Mouse (Mus musculus) G1E (cell line): ENCODE measurements around the gene Myo1d. TPM values are rescaled to one million over a fixed set of nuclear protein-coding genes. Genes with fewer than 3 reads are reported as not detected.

Source experiments
- ATAC-seq: 2 replicates; pipeline ENCODE4 v1.8.0; 2016; ENCODE audit warnings: mild to moderate bottlenecking; ENCODE audit not compliant: insufficient number of reproducible peaks, poor library complexity, low FRiP score, severe bottlenecking; ENCODE audit errors: extremely low read depth
- DNase-seq: peaks from one replicate; pipeline ENCODE4 v3.0.0; 2012; ENCODE audit warnings: low spot score
- H3K27me3 ChIP-seq: 2 replicates; pipeline ENCODE4 v1.6.1; 2012; ENCODE audit warnings: mild to moderate bottlenecking, low read length, inconsistent platforms; ENCODE audit not compliant: insufficient read depth
- H3K36me3 ChIP-seq: replicated peaks from 2 replicates; pipeline ENCODE3; 2012; ENCODE audit warnings: mild to moderate bottlenecking, inconsistent platforms
- H3K4me1 ChIP-seq: 2 replicates; pipeline ENCODE4 v1.6.1; 2012; ENCODE audit warnings: low read depth, low read length, inconsistent platforms, mixed read lengths; ENCODE audit not compliant: insufficient read depth
- H3K4me3 ChIP-seq: 2 replicates; pipeline ENCODE4 v1.5.1; 2012; ENCODE audit warnings: low read depth, mild to moderate bottlenecking, inconsistent platforms, low read length, moderate library complexity, mixed read lengths
- H3K9me3 ChIP-seq: replicated peaks from 2 replicates; pipeline ENCODE4 v1.6.1; 2012; ENCODE audit warnings: inconsistent platforms
- CTCF ChIP-seq: IDR thresholded peaks from 2 replicates; pipeline ENCODE4 v1.5.1; 2012; ENCODE audit warnings: low read depth, low read length, inconsistent platforms, mixed read lengths
- GATA1 ChIP-seq: IDR thresholded peaks from 2 replicates; pipeline ENCODE4 v1.6.1; 2012; ENCODE audit warnings: borderline replicate concordance, low read length, inconsistent platforms, mixed read lengths
- GATA2 ChIP-seq: IDR thresholded peaks from 2 replicates; pipeline ENCODE4 v1.6.1; 2012; ENCODE audit warnings: low read depth, low read length, inconsistent platforms, borderline replicate concordance
- POLR2AphosphoS5 ChIP-seq: IDR thresholded peaks from 2 replicates; pipeline ENCODE4 v1.6.1; 2012; ENCODE audit warnings: low read depth, low read length, inconsistent platforms; ENCODE audit not compliant: insufficient replicate concordance
- TAL1 ChIP-seq: conservative IDR thresholded peaks from 2 replicates; pipeline ENCODE4 v1.6.1; 2012; ENCODE audit warnings: low read depth, low read length, inconsistent platforms, mixed read lengths
- polyA plus RNA-seq: library from polyadenylated mRNA; stranded (reverse); fragments of >175 nt; gene quantifications from 2 replicates; pipeline ENCODE4 v1.2.3, GENCODE M21; 2012
- total RNA-seq, 2 experiments: library from RNA; stranded (forward) in 1 of 2; stranded (reverse) in 1 of 2; fragments of 200-1000 nt in 1 of 2; fragments of >200 nt in 1 of 2; fragmentation: Nextera tagmentation in 1 of 2; gene quantifications; 2 replicates each; pipeline ENCODE4 v1.2.3; 2014 to 2017

The Myo1d gene
- total and polyA plus RNA-seq, 3 experiments: not detected

- H3K9me3 ChIP-seq: no peaks in the 10 kb centered on the region
- DNase-seq: no peak
- no peaks in the 10 kb centered on the region for H3K4me1 ChIP-seq
- no peak overlapping the region for H3K4me3 ChIP-seq
- no peak for ATAC-seq
- TF ChIP-seq GATA1 (no peak), TAL1 (no peak), CTCF (no peak), POLR2AphosphoS5 (no peak), GATA2 (no peak)
- peaks cover 22% of the 10 kb centered on the region; the same call in 1 of the 2 replicates for H3K27me3 ChIP-seq
- no peaks in the 10 kb centered on the region for H3K36me3 ChIP-seq
Measured at GRCm38 (mm10) chr11:80494852-80495251, 285.0 kb downstream of the Myo1d start.

GRCm38 (mm10) chr11:80493186-80493585, 286.6 kb downstream of the Myo1d start:
- H3K36me3 ChIP-seq: no peaks in the 10 kb centered on the region
- no peaks in the 10 kb centered on the region for H3K9me3 ChIP-seq
- H3K27me3 ChIP-seq: peaks cover 30% of the 10 kb centered on the region; the same call in 1 of the 2 replicates
- no peaks in the 10 kb centered on the region; the same call in 1 of the 2 replicates for H3K4me1 ChIP-seq
- DNase-seq (no peak), ATAC-seq (no peak)
- TF ChIP-seq TAL1 (no peak), GATA2 (no peak), GATA1 (no peak), POLR2AphosphoS5 (no peak), CTCF (no peak)
- no peak overlapping the region for H3K4me3 ChIP-seq

DNA sequence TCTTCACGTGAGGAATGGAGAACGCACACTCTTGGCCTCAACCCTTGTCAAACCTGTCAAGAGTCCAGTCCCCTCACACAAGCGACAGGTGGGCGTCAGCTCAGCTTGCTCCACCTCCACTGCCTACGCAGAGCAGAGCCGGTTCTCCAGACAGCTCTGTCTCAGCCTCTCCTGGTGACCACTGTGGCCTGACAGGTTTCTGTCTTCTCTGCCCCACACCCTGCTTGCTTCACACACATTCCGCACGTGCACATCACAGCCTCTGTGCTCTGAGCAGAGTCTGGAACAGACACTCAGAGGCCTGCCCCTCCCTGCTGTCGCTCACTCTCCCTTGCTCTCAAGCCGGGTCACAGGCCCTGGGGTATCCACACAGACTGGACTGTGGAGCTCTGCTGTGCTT, 289.0 kb downstream of the Myo1d start:
- Histone ChIP-seq H3K36me3 (no peaks in the 10 kb centered on the region), H3K4me3 (no peak overlapping the region), H3K4me1 (no peaks in the 10 kb centered on the region; the same call in none of the 2 replicates), H3K27me3 (peaks cover 43% of the 10 kb centered on the region), H3K9me3 (no peaks in the 10 kb centered on the region)
- no peak for ATAC-seq
- no peak for TF ChIP-seq GATA1
- no peak for TF ChIP-seq CTCF
- TF ChIP-seq GATA2: no peak
- no peak for TF ChIP-seq POLR2AphosphoS5
- no peak for TF ChIP-seq TAL1
- DNase-seq: no peak

DNA sequence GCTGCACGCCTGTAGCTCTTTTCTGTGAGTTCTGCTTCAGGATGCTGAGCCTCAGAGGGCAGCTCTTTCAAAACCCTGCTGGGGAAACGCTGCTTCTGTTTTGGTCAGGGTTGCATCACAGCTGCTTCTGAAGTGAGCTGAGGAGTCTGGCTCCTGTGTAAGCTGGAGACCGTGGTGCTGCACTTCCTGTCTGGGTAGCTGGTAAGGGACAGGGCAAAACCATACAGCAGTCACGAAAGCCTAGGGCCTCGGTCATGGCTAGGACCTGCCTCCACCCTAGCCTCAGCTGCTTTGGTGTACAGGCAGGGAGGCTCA, 290.0 kb downstream of the Myo1d start:
- H3K9me3 ChIP-seq: no peaks in the 10 kb centered on the region
- no peaks in the 10 kb centered on the region for H3K36me3 ChIP-seq
- ATAC-seq (no peak), DNase-seq (no peak)
- no peak overlapping the region for H3K4me3 ChIP-seq
- no peak for TF ChIP-seq POLR2AphosphoS5
- TF ChIP-seq TAL1: no peak
- no peak for TF ChIP-seq CTCF
- TF ChIP-seq GATA1: no peak
- TF ChIP-seq GATA2: no peak
- H3K27me3 ChIP-seq: peaks cover 47% of the 10 kb centered on the region
- no peaks in the 10 kb centered on the region; the same call in none of the 2 replicates for H3K4me1 ChIP-seq

DNA sequence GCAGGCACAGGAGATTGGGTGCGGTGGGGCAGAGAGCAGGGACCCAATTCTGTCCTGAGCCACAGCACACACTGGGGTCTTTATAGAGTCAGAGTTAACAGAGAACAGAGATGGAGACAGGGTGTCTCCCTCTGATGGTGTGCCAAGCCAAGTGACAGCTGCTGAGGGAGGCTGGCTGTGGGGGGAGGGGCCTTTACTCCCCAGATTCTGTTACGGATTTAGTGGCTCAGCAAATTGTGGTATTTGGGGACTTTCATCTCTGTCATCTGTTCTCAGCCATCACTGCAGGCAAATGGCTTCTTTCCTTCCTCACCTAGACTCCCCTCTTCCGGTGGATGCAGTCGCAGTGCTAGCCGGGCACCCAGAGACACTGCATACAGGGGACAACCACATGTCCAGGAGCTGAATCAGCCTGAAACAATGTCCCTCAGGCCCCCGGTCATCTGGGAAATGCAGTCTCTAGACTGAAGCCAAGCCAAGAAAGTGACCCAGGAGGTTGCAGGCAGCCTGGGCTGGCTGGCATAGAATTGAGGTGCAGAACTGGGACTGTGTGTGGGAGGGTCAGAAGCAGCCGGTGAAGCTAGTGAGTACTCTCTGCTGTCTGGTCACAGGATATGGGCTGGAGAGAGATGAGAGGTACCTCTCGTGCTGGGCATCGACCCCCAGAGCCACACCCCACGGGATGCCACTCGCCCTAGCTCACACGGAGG, 290.5 kb downstream of the Myo1d start:
- DNase-seq: no peak
- H3K27me3 ChIP-seq: peaks cover 47% of the 10 kb centered on the region
- H3K9me3 ChIP-seq: no peaks in the 10 kb centered on the region
- ATAC-seq: no peak
- no peak overlapping the region for H3K4me3 ChIP-seq
- H3K36me3 ChIP-seq: no peaks in the 10 kb centered on the region
- no peaks in the 10 kb centered on the region; the same call in none of the 2 replicates for H3K4me1 ChIP-seq
- TF ChIP-seq GATA2 (no peak), GATA1 (no peak), TAL1 (no peak), POLR2AphosphoS5 (no peak), CTCF (no peak)

- DNase-seq: no peak
- TF ChIP-seq CTCF: no peak
- no peak for TF ChIP-seq GATA1
- TF ChIP-seq TAL1: no peak
- no peak for TF ChIP-seq POLR2AphosphoS5
- Histone ChIP-seq H3K4me3 (no peak overlapping the region), H3K9me3 (no peaks in the 10 kb centered on the region), H3K4me1 (no peaks in the 10 kb centered on the region; the same call in none of the 2 replicates), H3K27me3 (peaks cover 54% of the 10 kb centered on the region), H3K36me3 (no peaks in the 10 kb centered on the region)
- ATAC-seq: no peak
Measured at GRCm38 (mm10) chr11:80487904-80488587, 291.8 kb downstream of the Myo1d start.
